Mouse (Mus musculus): Measurements from ENCODE around the gene Hoxb13. TPM values are rescaled to one million over a fixed set of nuclear protein-coding genes. Genes with fewer than 3 reads are reported as not detected.

Gene Hoxb13
- polyA plus RNA-seq, 1 experiment from 2014 or later: not detected

DNA sequence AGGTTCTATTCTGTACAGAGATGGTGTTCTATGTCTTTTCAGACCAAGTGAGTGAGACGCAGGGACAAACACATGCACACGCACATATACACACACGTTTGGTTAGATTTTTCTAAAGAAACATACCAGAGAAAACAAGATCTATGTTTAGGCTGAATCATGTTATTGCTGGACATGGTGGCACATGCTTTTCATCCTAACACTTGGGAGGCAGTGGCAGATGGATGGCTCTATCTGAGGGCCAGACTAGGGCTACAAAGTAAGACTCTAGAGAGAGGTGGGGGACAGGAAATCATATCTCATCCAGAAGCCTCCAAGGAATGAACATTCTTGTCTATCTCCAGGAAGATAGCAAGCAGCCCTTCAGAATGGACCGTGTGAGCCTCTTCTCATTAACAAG, 13.1 kb upstream of the Hoxb13 start:
- Histone ChIP-seq H3K9ac (no peak overlapping the region), H3K4me3 (replicated peaks; ENCODE audit: low read length) (no peak overlapping the region), H3K4me2 (replicated peaks) (no peak overlapping the region), H3K27me3 (ENCODE audit: control insufficient read depth, insufficient read depth, low read length) (peaks cover 98% of the 10 kb centered on the region), H3K36me3 (replicated peaks; ENCODE audit: control insufficient read depth, insufficient read depth) (no peaks in the 10 kb centered on the region), H3K4me1 (replicated peaks; ENCODE audit: control insufficient read depth, insufficient read depth, low read length) (no peaks in the 10 kb centered on the region), H3K9me3 (ENCODE audit: control insufficient read depth, low read length) (peaks cover 8% of the 10 kb centered on the region), H3K27ac (no peak overlapping the region)
- 15% methylated on average over 4 of the region's 4 CpGs for WGBS
- no peak for DNase-seq (ENCODE audit: low spot score)
- no peak for ATAC-seq (ENCODE audit: low FRiP score)

- Histone ChIP-seq H3K36me3 (replicated peaks; ENCODE audit: control insufficient read depth, insufficient read depth) (no peaks in the 10 kb centered on the region), H3K4me2 (replicated peaks) (no peak overlapping the region), H3K27ac (no peak overlapping the region), H3K4me1 (replicated peaks; ENCODE audit: control insufficient read depth, insufficient read depth, low read length) (no peaks in the 10 kb centered on the region), H3K27me3 (ENCODE audit: control insufficient read depth, insufficient read depth, low read length) (peaks cover 100% of the 10 kb centered on the region), H3K9me3 (ENCODE audit: control insufficient read depth, low read length) (peaks cover 8% of the 10 kb centered on the region), H3K9ac (no peak overlapping the region), H3K4me3 (replicated peaks; ENCODE audit: low read length) (no peak overlapping the region)
- DNase-seq (ENCODE audit: low spot score) (no peak), ATAC-seq (ENCODE audit: low FRiP score) (no peak)
Observed at GRCm38 (mm10) chr11:96184233-96184632, 9.9 kb upstream of the Hoxb13 start.

- Histone ChIP-seq H3K4me2 (replicated peaks) (no peak overlapping the region), H3K27me3 (ENCODE audit: control insufficient read depth, insufficient read depth, low read length) (peaks cover 100% of the 10 kb centered on the region), H3K9me3 (ENCODE audit: control insufficient read depth, low read length) (peaks cover 8% of the 10 kb centered on the region), H3K36me3 (replicated peaks; ENCODE audit: control insufficient read depth, insufficient read depth) (no peaks in the 10 kb centered on the region), H3K4me3 (replicated peaks; ENCODE audit: low read length) (no peak overlapping the region), H3K4me1 (replicated peaks; ENCODE audit: control insufficient read depth, insufficient read depth, low read length) (no peaks in the 10 kb centered on the region), H3K27ac (no peak overlapping the region), H3K9ac (no peak overlapping the region)
- ATAC-seq (ENCODE audit: low FRiP score) (no peak), DNase-seq (ENCODE audit: low spot score) (no peak)
- 13% methylated on average over 4 of the region's 4 CpGs for WGBS
Observed at GRCm38 (mm10) chr11:96187321-96187720, 6.8 kb upstream of the Hoxb13 start.

- Histone ChIP-seq H3K36me3 (replicated peaks; ENCODE audit: control insufficient read depth, insufficient read depth) (no peaks in the 10 kb centered on the region), H3K4me3 (replicated peaks; ENCODE audit: low read length) (no peak overlapping the region), H3K9ac (no peak overlapping the region), H3K9me3 (ENCODE audit: control insufficient read depth, low read length) (no peaks in the 10 kb centered on the region), H3K4me1 (replicated peaks; ENCODE audit: control insufficient read depth, insufficient read depth, low read length) (no peaks in the 10 kb centered on the region), H3K27ac (no peak overlapping the region), H3K4me2 (replicated peaks) (no peak overlapping the region), H3K27me3 (ENCODE audit: control insufficient read depth, insufficient read depth, low read length) (peaks cover 100% of the 10 kb centered on the region)
- no peak for DNase-seq (ENCODE audit: low spot score)
- no peak for ATAC-seq (ENCODE audit: low FRiP score)
- 2% methylated on average over 28 of the region's 28 CpGs for WGBS
Observed at GRCm38 (mm10) chr11:96189810-96190522, 4.2 kb upstream of the Hoxb13 start.

DNA sequence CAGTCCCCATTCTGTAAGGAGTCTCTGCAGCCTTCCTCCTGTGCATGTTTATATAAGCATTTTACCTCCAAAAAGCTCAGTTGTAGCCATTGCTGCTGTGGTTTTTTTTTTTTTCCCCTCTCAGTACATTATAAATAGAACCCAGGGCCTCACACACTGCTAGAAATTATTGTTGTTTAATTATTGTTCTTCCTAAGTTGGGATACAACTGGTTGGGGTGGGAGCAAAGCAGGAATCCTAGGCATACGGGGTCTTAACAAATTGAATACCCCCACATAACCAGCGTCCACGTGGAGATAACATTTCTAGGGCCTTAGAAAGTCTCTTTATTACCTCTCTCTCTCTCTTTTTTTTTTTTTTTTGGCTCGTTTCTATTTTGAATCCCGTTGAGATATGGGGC, 3.0 kb upstream of the Hoxb13 start:
- Histone ChIP-seq H3K27ac (no peak overlapping the region), H3K4me1 (replicated peaks; ENCODE audit: control insufficient read depth, insufficient read depth, low read length) (no peaks in the 10 kb centered on the region), H3K4me2 (replicated peaks) (no peak overlapping the region), H3K9ac (no peak overlapping the region), H3K27me3 (ENCODE audit: control insufficient read depth, insufficient read depth, low read length) (peaks cover 100% of the 10 kb centered on the region), H3K4me3 (replicated peaks; ENCODE audit: low read length) (no peak overlapping the region), H3K36me3 (replicated peaks; ENCODE audit: control insufficient read depth, insufficient read depth) (no peaks in the 10 kb centered on the region), H3K9me3 (ENCODE audit: control insufficient read depth, low read length) (no peaks in the 10 kb centered on the region)
- ATAC-seq (ENCODE audit: low FRiP score) (no peak), DNase-seq (ENCODE audit: low spot score) (no peak)
- WGBS: 5% methylated on average over 5 of the region's 5 CpGs

GRCm38 (mm10) chr11:96194401-96194710, 240 bp downstream of the Hoxb13 start:
- WGBS: 0% methylated on average over 10 of the region's 10 CpGs
- Histone ChIP-seq H3K4me3 (replicated peaks; ENCODE audit: low read length) (no peak overlapping the region), H3K4me1 (replicated peaks; ENCODE audit: control insufficient read depth, insufficient read depth, low read length) (no peaks in the 10 kb centered on the region), H3K9me3 (ENCODE audit: control insufficient read depth, low read length) (no peaks in the 10 kb centered on the region), H3K4me2 (replicated peaks) (no peak overlapping the region), H3K27ac (no peak overlapping the region), H3K36me3 (replicated peaks; ENCODE audit: control insufficient read depth, insufficient read depth) (no peaks in the 10 kb centered on the region), H3K9ac (no peak overlapping the region), H3K27me3 (ENCODE audit: control insufficient read depth, insufficient read depth, low read length) (peaks cover 100% of the 10 kb centered on the region)
- ATAC-seq (ENCODE audit: low FRiP score) (no peak), DNase-seq (ENCODE audit: low spot score) (no peak)

DNA sequence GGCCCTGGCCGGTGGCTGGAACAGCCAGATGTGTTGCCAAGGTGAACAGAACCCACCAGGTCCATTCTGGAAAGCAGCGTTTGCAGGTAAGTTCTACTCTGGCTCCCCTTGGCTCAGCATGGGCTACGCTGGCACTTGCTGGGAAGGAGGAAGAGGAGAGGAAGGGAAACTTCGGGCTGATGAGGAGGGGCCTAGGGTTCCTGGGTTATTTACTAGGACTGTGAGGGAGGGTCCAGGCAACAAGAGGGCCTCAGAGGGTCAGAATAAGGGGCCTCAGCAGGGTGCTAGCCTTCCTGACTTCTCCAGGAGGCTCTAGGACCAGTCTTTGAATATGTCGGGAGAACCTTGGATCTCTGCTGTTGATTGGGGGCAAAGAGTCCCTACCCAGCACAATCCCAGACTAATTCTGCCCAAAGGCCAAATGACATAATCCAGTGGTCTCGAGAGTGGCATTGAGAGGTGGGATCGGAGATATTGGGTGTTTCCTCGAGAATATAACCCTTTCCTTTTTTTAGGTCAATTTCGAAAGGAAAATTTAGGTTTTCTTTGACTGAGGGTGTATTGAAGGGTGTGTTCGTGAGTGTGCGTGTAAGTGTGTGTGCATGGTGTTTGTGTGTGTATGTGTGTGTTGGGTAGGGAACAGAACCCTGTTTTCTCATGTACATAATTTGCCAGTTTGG, 985 bp downstream of the Hoxb13 start:
- H3K4me3 ChIP-seq (replicated peaks; ENCODE audit: low read length): no peak overlapping the region
- no peak for DNase-seq (ENCODE audit: low spot score)
- no peaks in the 10 kb centered on the region for H3K36me3 ChIP-seq (replicated peaks; ENCODE audit: control insufficient read depth, insufficient read depth)
- H3K9me3 ChIP-seq (ENCODE audit: control insufficient read depth, low read length): no peaks in the 10 kb centered on the region
- no peaks in the 10 kb centered on the region for H3K4me1 ChIP-seq (replicated peaks; ENCODE audit: control insufficient read depth, insufficient read depth, low read length)
- H3K27ac ChIP-seq: no peak overlapping the region
- peaks cover 100% of the 10 kb centered on the region for H3K27me3 ChIP-seq (ENCODE audit: control insufficient read depth, insufficient read depth, low read length)
- ATAC-seq (ENCODE audit: low FRiP score): no peak
- no peak overlapping the region for H3K4me2 ChIP-seq (replicated peaks)
- 11% methylated on average over 11 of the region's 11 CpGs for WGBS
- H3K9ac ChIP-seq: no peak overlapping the region

DNA sequence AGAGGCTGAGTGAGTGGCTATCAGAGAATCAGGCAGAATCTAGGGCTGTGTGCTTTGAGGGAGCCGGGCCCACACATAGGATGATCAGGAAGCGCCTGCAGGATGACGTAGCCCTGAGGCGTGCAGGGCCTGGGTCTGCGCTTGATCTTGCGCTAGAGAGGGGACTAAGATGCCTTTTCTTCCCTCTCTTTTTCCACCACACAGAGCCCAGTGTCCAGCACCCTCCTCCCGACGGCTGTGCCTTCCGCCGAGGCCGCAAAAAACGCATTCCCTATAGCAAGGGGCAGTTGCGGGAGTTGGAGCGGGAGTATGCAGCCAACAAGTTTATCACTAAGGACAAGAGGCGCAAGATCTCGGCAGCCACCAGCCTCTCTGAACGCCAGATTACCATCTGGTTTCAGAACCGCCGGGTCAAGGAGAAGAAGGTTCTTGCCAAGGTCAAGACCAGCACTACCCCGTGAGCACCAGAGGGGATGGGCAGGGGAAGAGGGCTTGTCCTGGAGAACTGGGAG, 1.7 kb downstream of the Hoxb13 start:
- WGBS: 1% methylated on average over 20 of the region's 20 CpGs
- H3K4me1 ChIP-seq (replicated peaks; ENCODE audit: control insufficient read depth, insufficient read depth, low read length): no peaks in the 10 kb centered on the region

DNA sequence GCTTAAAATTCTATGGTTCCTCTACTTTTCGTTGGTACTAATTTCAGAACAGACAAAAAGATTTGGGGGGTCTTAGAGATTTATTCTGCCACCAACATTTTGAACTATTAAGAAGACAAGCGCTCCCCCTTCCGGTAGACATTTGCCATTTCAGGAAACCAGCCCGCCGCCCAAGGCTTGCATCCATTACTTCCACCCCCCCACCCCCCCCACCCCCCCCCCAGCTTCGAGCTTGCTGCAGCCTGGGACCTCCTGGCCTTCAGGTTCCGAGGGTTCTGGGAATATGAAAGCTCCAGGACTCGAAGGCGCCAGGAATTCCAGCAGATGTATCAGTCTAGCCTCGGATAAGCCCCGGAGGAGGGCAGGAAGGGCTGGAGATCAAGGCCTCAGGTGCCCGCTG, 4.5 kb downstream of the Hoxb13 start:
- H3K9me3 ChIP-seq (ENCODE audit: control insufficient read depth, low read length): no peaks in the 10 kb centered on the region
- H3K4me2 ChIP-seq (replicated peaks): no peak overlapping the region
- ATAC-seq (ENCODE audit: low FRiP score): no peak
- under 1% methylated on average over 12 of the region's 12 CpGs for WGBS
- no peak overlapping the region for H3K4me3 ChIP-seq (replicated peaks; ENCODE audit: low read length)
- H3K36me3 ChIP-seq (replicated peaks; ENCODE audit: control insufficient read depth, insufficient read depth): no peaks in the 10 kb centered on the region
- H3K9ac ChIP-seq: no peak overlapping the region
- H3K27ac ChIP-seq: no peak overlapping the region
- H3K27me3 ChIP-seq (ENCODE audit: control insufficient read depth, insufficient read depth, low read length): peaks cover 100% of the 10 kb centered on the region
- no peaks in the 10 kb centered on the region for H3K4me1 ChIP-seq (replicated peaks; ENCODE audit: control insufficient read depth, insufficient read depth, low read length)
- DNase-seq (ENCODE audit: low spot score): peak; percentile 62

More for the DNA sequence above, 1.7 kb downstream of the Hoxb13 start:
- no peak for DNase-seq (ENCODE audit: low spot score)
- no peak overlapping the region for H3K4me3 ChIP-seq (replicated peaks; ENCODE audit: low read length)
- no peak overlapping the region for H3K9ac ChIP-seq
- no peak overlapping the region for H3K4me2 ChIP-seq (replicated peaks)
- no peaks in the 10 kb centered on the region for H3K36me3 ChIP-seq (replicated peaks; ENCODE audit: control insufficient read depth, insufficient read depth)
- H3K27ac ChIP-seq: no peak overlapping the region
- H3K9me3 ChIP-seq (ENCODE audit: control insufficient read depth, low read length): no peaks in the 10 kb centered on the region
- no peak for ATAC-seq (ENCODE audit: low FRiP score)
- H3K27me3 ChIP-seq (ENCODE audit: control insufficient read depth, insufficient read depth, low read length): peaks cover 100% of the 10 kb centered on the region
